Mouse (Mus musculus) skeletal muscle tissue, adult 2 months (tissue): ENCODE results near the gene Dcp1b.

Experiments
- DNase-seq: peaks from one replicate; pipeline ENCODE4 v3.0.0-alpha.2; 2012; ENCODE audit warnings: low read depth, low spot score

Gene Dcp1b

GRCm38 (mm10) chr6:119228861-119229603 is 54.0 kb downstream of the Dcp1b start:
- DNase-seq: no peak

GRCm38 (mm10) chr6:119233066-119233465 is 58.0 kb downstream of the Dcp1b start:
- no peak for DNase-seq

GRCm38 (mm10) chr6:119235441-119235840 is 60.4 kb downstream of the Dcp1b start:
- no peak for DNase-seq

- no peak for DNase-seq
Measured at GRCm38 (mm10) chr6:119236241-119236640, 61.2 kb downstream of the Dcp1b start, which contains the start of gene Cacna2d4. Gene Cacna2d4, plus strand, starts transcription at chr6:119236526.

GRCm38 (mm10) chr6:119237427-119237989 is 62.5 kb downstream of the Dcp1b start:
- no peak for DNase-seq

- no peak for DNase-seq
Measured at GRCm38 (mm10) chr6:119239341-119240005, 64.4 kb downstream of the Dcp1b start.

- DNase-seq: peak; percentile 79
Measured at GRCm38 (mm10) chr6:119240256-119240655, 65.2 kb downstream of the Dcp1b start.

GRCm38 (mm10) chr6:119240871-119241705 is 66.0 kb downstream of the Dcp1b start:
- DNase-seq: peak; percentile 30

GRCm38 (mm10) chr6:119246082-119246481 is 71.0 kb downstream of the Dcp1b start:
- DNase-seq: no peak

GRCm38 (mm10) chr6:119248578-119248977 is 73.5 kb downstream of the Dcp1b start:
- no peak for DNase-seq

GRCm38 (mm10) chr6:119249726-119250125 is 74.7 kb downstream of the Dcp1b start:
- no peak for DNase-seq

GRCm38 (mm10) chr6:119251704-119252103 is 76.7 kb downstream of the Dcp1b start:
- no peak for DNase-seq
